Mouse (Mus musculus) 3T3-L1 (cell line): ENCODE results near the gene Zzef1.

ENCODE experiments used
- DNase-seq: peaks from one replicate; pipeline ENCODE4 v3.0.0-alpha.2; 2015; ENCODE audit warnings: low read depth, low spot score

Zzef1 gene

DNA sequence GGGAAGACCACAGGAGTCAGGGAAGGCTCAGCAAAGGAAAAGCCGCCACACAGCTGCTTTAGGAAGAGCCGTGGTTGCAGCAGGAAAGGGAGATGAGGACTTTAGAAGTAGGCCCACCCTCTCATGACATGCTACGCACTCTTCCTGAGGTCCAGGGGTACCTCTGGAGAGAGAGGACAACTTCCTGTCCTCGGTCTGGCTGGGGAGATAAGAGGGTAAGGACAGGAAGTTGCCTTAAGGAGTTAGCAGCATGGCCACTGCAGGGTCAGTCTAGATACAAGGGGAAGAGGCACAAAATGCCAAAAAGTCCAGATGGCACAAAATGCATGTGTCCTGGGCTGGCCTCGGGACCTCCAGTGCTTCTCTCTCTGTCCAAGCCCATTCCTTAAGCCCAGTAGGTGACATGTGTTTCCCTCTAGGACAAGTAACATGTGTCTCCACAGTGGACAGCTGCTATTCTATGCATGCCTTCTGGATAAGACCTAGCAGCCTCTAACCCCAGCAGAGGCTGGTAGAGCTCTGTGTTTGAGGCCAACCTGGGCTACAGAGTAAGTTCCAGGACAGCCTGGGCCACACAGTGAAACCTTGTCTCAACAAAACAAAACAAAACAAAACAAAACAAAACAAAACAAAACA lies 159.4 kb downstream of the Zzef1 start:
- no peak for DNase-seq

DNA sequence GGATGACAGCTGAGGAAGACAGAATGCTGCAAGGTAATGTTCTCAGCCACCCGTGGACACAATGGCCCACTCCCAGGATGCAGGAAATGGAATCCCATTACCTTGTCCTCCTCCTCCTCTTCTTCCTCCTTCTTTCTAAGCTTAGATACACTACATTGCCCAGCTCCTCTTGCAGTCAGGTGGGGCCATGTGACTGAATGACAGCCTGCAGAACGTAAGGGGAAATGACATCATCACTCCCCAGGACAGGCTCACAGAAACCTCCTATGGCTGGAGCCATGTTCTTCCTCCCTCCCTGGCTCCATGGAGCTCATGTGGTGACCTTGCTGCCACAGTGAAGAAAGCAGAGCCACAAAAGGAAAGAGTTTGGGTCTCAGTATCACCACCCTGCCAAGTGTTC lies 161.3 kb downstream of the Zzef1 start:
- no peak for DNase-seq

DNA sequence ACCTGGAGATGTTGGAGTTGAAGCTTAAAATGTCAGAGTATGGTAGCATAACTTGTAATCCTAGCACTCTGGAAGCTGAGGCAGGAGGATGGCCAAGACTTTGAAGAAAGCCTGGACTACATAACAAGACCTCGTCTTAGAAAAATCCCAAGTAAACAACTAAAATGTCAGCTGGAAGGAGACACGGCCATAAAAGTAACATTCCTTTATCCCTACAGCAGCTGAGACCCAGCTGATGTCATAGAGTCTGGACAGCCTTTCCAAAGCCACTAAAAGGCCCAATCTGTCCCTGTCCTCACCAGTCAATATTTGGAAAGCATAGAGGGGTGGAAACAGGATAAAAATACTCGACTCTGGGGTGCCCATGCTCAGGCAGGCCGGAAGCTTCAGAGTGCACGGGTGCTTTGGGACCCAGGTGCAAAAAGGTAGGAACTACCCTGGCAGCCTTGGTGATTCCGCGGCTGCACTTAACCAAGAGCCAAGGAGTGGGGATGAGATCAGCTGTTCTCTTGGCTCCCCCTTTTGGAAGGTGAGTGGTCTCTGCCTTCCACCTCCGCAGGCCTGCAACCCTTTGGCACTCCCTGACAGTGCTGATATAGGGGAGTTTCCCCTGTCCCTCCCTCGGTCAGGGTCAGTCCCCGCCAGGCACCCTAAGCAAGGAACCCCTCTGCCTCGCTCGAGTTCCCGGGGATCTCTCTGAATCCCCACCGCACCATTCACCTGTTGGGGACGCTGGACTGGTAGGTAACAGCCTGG lies 164.1 kb downstream of the Zzef1 start:
- no peak for DNase-seq

DNA sequence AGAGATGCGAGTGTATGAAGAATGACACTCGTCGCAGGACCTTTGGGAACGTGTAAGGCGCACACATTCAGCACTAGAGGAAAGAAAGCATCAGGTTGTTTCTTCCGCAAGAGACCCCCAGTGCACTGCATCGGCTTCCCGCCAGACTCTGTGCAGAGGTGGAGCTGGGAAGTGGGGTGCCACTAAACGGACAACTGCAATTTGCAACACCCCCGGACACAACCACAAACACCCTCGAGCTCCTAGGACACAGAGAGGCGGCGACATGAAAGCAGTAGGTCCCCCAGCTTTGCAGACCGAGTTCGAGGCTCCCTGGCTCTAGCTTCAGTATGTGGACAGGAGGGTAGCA lies 164.7 kb downstream of the Zzef1 start:
- DNase-seq = no peak

DNA sequence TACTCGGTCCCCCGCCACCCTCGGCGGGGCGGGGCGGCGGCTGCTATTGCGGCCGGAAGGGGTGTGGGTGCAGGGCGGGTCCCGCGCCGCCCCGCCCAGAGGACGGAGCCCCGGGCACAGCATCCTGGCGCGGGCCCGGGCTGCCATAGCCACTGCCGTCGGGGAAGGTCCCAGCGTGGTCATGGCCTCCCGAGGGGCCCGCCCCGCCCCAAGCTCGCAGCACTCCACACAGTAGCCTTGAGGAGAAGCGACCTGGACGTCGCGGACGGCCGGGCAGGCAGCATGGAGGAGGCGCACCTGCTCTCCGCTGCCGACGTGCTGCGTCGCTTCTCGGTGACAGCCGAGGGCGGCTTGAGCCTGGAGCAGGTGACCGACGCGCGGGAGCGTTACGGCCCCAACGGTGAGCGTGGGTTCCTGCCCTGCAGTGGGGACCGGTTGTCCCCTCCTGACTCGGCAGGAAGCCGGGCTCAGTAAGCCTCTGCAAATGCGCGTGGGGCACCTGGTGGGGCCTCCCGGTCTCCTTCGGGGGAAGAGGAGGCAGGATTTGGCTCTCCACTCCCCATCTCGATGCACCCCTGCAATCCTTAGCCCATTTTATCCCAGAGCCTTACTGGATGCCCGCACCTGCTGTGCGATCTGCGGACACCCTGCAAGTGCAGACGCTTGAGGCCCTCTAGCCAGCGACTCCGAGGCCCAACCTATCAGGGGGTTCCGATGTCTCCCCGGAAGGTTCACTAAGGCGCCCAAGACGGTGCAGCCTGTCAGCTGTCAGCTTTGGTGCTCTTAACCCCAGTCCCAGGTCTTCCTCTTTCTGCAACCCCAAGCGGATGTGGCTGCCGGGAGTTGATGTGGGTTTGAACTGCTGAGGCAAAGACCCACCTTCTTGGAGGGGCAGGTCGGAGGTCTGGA lies 165.3 kb downstream of the Zzef1 start, which contains the start of gene Atp2a3:
Atp2a3 (plus strand) TSS at position 98 of the 909 bp plus-strand sequence.
- no peak for DNase-seq

DNA sequence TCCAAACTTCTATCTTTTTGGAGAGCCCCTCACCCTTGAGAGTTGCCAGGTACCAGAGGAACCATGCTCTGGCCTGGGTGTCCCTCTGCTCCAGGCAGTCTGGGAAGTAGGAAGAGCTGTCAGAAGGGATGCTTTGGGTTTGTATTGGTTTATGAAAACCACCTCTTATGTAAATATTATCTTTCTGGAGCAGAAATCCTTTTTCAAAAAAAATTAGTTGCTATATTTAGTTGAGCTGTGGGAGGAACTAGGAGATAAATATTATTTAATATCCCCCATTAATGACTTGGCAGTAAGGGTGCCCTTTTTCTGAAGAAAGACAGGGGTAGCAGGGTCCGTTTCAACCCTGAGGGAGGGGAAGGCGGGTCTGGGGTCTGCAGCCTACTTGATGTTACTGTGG lies 166.4 kb downstream of the Zzef1 start:
- no peak for DNase-seq

DNA sequence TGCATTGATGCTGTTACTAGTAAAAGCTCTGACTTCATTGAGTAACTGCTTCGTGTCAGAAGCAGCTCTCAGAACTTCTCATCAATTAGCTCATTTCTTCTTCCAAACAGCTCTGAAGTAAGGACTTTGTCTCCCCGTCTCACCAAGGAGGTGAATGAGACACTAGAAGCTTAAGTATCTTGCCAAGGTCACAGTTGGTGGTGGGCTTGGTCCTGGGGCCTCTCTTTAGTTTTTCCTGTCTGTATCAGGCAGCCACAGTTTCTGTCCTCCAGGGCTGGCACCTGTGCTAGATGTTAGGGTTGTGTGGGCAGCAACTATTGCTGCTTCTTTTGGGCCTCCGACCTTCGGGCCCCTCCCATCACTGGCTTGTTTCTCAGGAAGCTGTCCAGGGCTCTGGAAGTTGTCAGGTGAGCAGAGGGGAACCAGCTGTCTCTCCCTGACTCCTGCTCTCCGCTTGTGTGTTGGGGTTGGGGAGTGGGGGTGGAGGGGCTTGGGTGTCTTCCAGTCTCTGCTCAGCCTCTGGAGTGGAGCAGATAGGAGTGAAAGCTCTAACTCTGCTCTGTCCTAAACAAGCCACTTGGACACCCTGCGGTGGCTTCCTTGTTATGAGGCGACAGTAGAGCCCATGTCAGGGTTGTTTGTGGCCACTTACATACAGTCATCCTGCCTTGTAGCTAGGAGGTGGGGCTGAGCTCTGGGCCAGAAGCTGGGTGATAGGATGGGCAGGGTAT lies 167.2 kb downstream of the Zzef1 start:
- no peak for DNase-seq

DNA sequence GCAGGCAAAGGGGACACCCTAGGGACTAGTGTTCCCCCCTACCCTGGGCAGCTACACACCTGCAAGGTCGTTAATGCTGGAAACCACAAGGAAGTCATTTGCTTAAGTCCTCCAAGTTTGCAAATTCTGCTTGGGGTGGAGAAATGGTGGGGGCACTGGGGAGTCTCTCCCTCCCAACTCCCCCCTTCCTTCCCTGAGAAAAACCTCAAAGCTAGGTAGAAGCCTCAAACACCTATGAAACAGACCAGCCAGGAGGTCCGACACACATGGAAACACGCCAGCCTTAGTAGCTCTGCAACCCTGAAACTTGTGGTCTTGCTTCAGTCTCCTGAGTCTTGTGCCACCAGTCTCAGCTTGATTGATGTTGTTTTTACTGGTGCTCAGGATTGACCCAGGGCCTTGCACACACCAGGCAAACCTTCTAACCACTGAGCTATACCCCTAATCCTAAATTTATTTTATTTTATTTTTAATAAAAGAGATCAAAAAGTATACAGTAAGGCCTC lies 167.8 kb downstream of the Zzef1 start:
- DNase-seq = no peak

DNA sequence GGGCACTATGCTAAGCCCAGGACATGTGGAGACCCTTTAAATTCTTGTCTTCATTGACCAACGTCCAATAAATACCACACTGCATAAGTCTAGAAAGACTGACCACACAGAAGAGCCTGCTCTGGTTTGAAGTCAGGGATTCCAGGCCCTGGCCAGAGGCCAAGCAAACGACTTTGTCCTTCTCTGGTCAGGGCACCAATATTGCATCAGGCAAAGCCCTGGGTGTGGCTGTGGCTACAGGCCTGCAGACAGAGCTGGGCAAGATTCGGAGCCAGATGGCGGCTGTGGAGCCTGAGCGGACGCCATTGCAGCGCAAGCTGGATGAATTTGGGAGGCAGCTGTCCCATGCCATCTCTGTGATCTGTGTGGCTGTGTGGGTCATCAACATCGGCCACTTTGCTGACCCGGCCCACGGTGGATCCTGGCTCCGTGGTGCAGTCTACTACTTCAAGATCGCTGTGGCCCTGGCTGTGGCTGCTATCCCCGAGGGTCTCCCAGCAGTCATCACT lies 179.0 kb downstream of the Zzef1 start:
- peak; percentile 40 for DNase-seq
